Mouse (Mus musculus) brain, embryonic 18.5 days (tissue): ENCODE measurements around the gene Stat6.

Experiments used
- DNase-seq: peaks from one replicate; pipeline ENCODE4 v3.0.0-alpha.2; 2012; ENCODE audit warnings: low read depth, low spot score

Gene Stat6

GRCm38 (mm10) chr10:127642772-127643552 lies at the start of gene Stat6:
Stat6 (plus strand) TSS chr10:127642986.
- DNase-seq: no peak

GRCm38 (mm10) chr10:127594405-127594804 lies 48.4 kb upstream of the Stat6 start:
- no peak for DNase-seq

- no peak for DNase-seq
Observed at GRCm38 (mm10) chr10:127594930-127595715, 47.7 kb upstream of the Stat6 start.

GRCm38 (mm10) chr10:127596321-127596941 lies 46.4 kb upstream of the Stat6 start:
- DNase-seq: no peak

GRCm38 (mm10) chr10:127597311-127597901 lies 45.4 kb upstream of the Stat6 start:
- no peak for DNase-seq

GRCm38 (mm10) chr10:127598607-127599006 lies 44.2 kb upstream of the Stat6 start:
- no peak for DNase-seq

GRCm38 (mm10) chr10:127599252-127599651 lies 43.5 kb upstream of the Stat6 start:
- DNase-seq: no peak

- no peak for DNase-seq
Observed at GRCm38 (mm10) chr10:127599779-127600541, 42.8 kb upstream of the Stat6 start.

- no peak for DNase-seq
Observed at GRCm38 (mm10) chr10:127602194-127602593, 40.6 kb upstream of the Stat6 start.

- DNase-seq: no peak
Observed at GRCm38 (mm10) chr10:127603437-127604371, 39.1 kb upstream of the Stat6 start.

GRCm38 (mm10) chr10:127604465-127605250 lies 38.1 kb upstream of the Stat6 start:
- no peak for DNase-seq

- no peak for DNase-seq
Observed at GRCm38 (mm10) chr10:127605251-127605547, 37.6 kb upstream of the Stat6 start.

- DNase-seq: no peak
Observed at GRCm38 (mm10) chr10:127605756-127606155, 37.0 kb upstream of the Stat6 start.

GRCm38 (mm10) chr10:127607059-127607458 lies 35.7 kb upstream of the Stat6 start:
- DNase-seq: no peak

- no peak for DNase-seq
Observed at GRCm38 (mm10) chr10:127609415-127610065, 33.2 kb upstream of the Stat6 start.

- no peak for DNase-seq
Observed at GRCm38 (mm10) chr10:127610066-127610415, 32.7 kb upstream of the Stat6 start.

- no peak for DNase-seq
Observed at GRCm38 (mm10) chr10:127612079-127612775, 30.6 kb upstream of the Stat6 start.

- no peak for DNase-seq
Observed at GRCm38 (mm10) chr10:127614236-127615033, 28.4 kb upstream of the Stat6 start.
